Mouse (Mus musculus): ENCODE data around the gene Mettl6. TPM values are rescaled to one million over a fixed set of nuclear protein-coding genes. Genes with fewer than 3 reads are reported as not detected.
A peak's percentile ranks its signal among the peaks of the same experiment; 100 is the strongest.

Gene Mettl6
- polyA plus RNA-seq, 1 experiment = 5.9 TPM

DNA sequence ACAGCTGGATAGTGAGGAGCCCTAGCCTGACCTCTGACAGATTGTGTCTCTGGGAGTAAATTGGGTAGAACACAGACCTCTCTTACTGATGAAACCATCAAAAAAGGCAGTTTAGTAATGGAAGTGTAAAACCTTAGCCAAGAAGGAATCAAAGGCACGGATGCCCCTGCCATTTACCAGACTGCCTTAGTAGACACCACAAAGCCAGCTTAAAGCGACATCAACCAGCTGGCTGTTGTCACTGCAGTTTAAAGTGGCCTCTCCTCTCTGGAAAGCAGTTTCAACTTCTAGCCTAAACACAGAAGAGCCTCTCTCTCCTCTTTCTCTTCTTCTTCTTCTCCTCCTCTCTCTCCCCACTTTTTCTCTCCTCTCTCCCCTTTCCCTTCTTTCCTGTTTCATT is 26.5 kb upstream of the Mettl6 start:
- no peak overlapping the region for H3K27ac ChIP-seq (ENCODE audit: insufficient read depth, low read depth, low read length)

DNA sequence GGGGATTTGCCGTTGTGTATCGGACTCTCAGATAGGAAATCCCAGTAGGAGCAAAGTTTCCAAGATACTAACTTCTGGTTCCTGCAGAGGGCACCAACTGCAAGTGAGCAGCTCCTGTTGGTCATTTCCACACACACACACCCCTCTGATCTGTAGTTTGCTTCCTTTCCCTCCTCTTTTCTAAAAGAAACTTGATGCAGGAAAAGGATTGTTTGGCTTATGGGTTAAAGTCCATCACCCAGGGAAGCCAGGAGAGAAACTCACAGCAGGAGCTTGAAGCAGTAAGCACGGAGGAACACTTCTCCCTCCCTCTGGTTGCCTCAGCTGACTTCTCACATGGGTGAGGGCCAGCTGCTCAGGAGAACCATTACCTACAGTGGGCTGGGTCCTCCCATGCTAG is 24.3 kb upstream of the Mettl6 start:
- TF ChIP-seq POLR2A (IDR thresholded peaks at IDR 0.05; ENCODE audit: low read depth, low read length) (no peak), CTCF (conservative IDR thresholded peaks at IDR 0.05; ENCODE audit: insufficient read depth, insufficient read length, low read depth, low read length) (peak; percentile 80)
- no peaks in the 10 kb centered on the region; the same call in 1 of the 2 replicates for H3K4me1 ChIP-seq (ENCODE audit: control insufficient read depth, insufficient read depth, low read length)
- 15% methylated on average over 3 of the region's 3 CpGs for WGBS
- no peaks in the 10 kb centered on the region for H3K27me3 ChIP-seq (replicated peaks; ENCODE audit: control insufficient read depth, insufficient read depth, low read length)
- DNase-seq = peak; percentile 65
- no peak overlapping the region for H3K27ac ChIP-seq (ENCODE audit: insufficient read depth, low read depth, low read length)
- H3K4me3 ChIP-seq (ENCODE audit: insufficient read depth, low read depth, low read length) = no peak overlapping the region
- H3K36me3 ChIP-seq (ENCODE audit: control insufficient read depth, insufficient read depth, low read length) = no peaks in the 10 kb centered on the region

More for the DNA sequence above, 26.5 kb upstream of the Mettl6 start:
- no peaks in the 10 kb centered on the region for H3K36me3 ChIP-seq (ENCODE audit: control insufficient read depth, insufficient read depth, low read length)
- WGBS = 49% methylated on average over 2 of the region's 2 CpGs
- no peaks in the 10 kb centered on the region; the same call in 1 of the 2 replicates for H3K4me1 ChIP-seq (ENCODE audit: control insufficient read depth, insufficient read depth, low read length)
- TF ChIP-seq POLR2A (IDR thresholded peaks at IDR 0.05; ENCODE audit: low read depth, low read length) = no peak
- no peak for TF ChIP-seq CTCF (conservative IDR thresholded peaks at IDR 0.05; ENCODE audit: insufficient read depth, insufficient read length, low read depth, low read length)
- no peaks in the 10 kb centered on the region for H3K27me3 ChIP-seq (replicated peaks; ENCODE audit: control insufficient read depth, insufficient read depth, low read length)
- no peak overlapping the region for H3K4me3 ChIP-seq (ENCODE audit: insufficient read depth, low read depth, low read length)
- DNase-seq = no peak

DNA sequence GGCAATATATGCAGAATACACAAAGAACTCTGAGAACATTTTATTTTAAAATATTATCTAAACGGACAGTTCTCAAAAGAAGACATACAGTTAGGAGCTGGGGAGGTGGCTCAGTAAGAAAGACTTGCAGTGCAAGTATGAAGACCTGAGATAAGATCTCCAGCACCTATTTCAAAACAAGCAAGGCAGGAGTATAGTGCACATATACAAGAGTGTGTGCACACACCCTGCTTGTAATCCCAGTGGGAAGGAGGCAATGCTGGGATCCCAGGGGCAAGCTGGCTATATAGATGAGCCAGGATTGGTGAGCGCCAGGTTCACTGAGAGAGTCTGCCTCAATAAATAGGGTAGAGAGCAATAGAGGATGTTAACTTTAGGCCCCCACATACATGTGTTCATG is 21.1 kb upstream of the Mettl6 start:
- Histone ChIP-seq H3K27me3 (replicated peaks; ENCODE audit: control insufficient read depth, insufficient read depth, low read length) (no peaks in the 10 kb centered on the region), H3K4me3 (ENCODE audit: insufficient read depth, low read depth, low read length) (no peak overlapping the region), H3K4me1 (ENCODE audit: control insufficient read depth, insufficient read depth, low read length) (no peaks in the 10 kb centered on the region; the same call in 1 of the 2 replicates), H3K36me3 (ENCODE audit: control insufficient read depth, insufficient read depth, low read length) (no peaks in the 10 kb centered on the region), H3K27ac (ENCODE audit: insufficient read depth, low read depth, low read length) (no peak overlapping the region)
- WGBS = 90% methylated on average over 2 of the region's 2 CpGs
- no peak for DNase-seq
- no peak for TF ChIP-seq CTCF (conservative IDR thresholded peaks at IDR 0.05; ENCODE audit: insufficient read depth, insufficient read length, low read depth, low read length)
- TF ChIP-seq POLR2A (IDR thresholded peaks at IDR 0.05; ENCODE audit: low read depth, low read length) = no peak

DNA sequence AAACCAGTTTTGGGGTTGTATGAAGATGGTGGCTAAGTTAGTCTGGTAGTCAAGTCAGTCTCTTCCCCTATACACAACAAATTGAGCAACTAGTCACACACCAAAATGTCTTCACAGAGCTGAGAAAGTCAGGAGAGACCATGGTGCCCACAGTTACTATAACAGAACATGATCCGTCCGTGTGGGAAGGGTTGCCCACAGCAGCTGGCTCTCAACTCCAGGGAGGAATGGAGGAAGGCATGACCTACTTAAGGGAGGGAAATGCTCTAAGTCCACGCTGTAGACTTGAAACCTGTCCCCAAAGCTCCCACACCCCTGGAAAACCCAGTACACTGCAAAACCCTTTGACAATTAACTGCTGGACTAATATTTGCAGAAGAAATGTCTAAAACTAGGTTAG is 15.5 kb upstream of the Mettl6 start:
- Histone ChIP-seq H3K27ac (ENCODE audit: insufficient read depth, low read depth, low read length) (no peak overlapping the region), H3K27me3 (replicated peaks; ENCODE audit: control insufficient read depth, insufficient read depth, low read length) (no peaks in the 10 kb centered on the region), H3K4me1 (ENCODE audit: control insufficient read depth, insufficient read depth, low read length) (no peaks in the 10 kb centered on the region), H3K36me3 (ENCODE audit: control insufficient read depth, insufficient read depth, low read length) (peaks cover 5% of the 10 kb centered on the region), H3K4me3 (ENCODE audit: insufficient read depth, low read depth, low read length) (no peak overlapping the region)
- no peak for DNase-seq
- TF ChIP-seq POLR2A (IDR thresholded peaks at IDR 0.05; ENCODE audit: low read depth, low read length) (no peak), CTCF (conservative IDR thresholded peaks at IDR 0.05; ENCODE audit: insufficient read depth, insufficient read length, low read depth, low read length) (no peak)
- 89% methylated on average over 3 of the region's 3 CpGs for WGBS

DNA sequence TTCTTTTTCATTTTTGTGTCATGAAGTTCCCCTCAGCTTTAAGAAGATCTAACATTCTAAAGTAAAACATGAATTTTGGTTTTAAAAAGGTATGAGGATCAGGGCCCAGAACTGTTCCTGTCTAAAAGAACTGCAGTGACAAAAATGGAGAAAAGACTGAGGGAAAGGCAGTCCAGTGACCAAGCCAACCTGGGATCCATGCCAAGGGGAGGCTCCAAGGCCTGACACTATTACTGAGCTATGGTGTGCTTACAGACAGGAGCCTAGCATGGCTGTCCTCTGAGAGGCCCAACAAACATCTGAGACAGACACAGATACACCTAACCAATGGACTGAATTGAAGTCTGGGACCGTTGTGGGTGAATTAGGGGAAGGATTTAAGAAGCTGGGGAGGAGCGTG is 15.1 kb upstream of the Mettl6 start:
- 97% methylated on average over 2 of the region's 2 CpGs for WGBS
- peak; percentile 38 for DNase-seq
- Histone ChIP-seq H3K4me3 (ENCODE audit: insufficient read depth, low read depth, low read length) (no peak overlapping the region), H3K27ac (ENCODE audit: insufficient read depth, low read depth, low read length) (no peak overlapping the region), H3K27me3 (replicated peaks; ENCODE audit: control insufficient read depth, insufficient read depth, low read length) (no peaks in the 10 kb centered on the region), H3K36me3 (ENCODE audit: control insufficient read depth, insufficient read depth, low read length) (peaks cover 5% of the 10 kb centered on the region), H3K4me1 (ENCODE audit: control insufficient read depth, insufficient read depth, low read length) (no peaks in the 10 kb centered on the region)
- TF ChIP-seq POLR2A (IDR thresholded peaks at IDR 0.05; ENCODE audit: low read depth, low read length) (no peak), CTCF (conservative IDR thresholded peaks at IDR 0.05; ENCODE audit: insufficient read depth, insufficient read length, low read depth, low read length) (no peak)

GRCm38 (mm10) chr14:31506456-31506855 is 11.6 kb upstream of the Mettl6 start:
- peaks cover 5% of the 10 kb centered on the region for H3K36me3 ChIP-seq (ENCODE audit: control insufficient read depth, insufficient read depth, low read length)
- no peak for TF ChIP-seq CTCF (conservative IDR thresholded peaks at IDR 0.05; ENCODE audit: insufficient read depth, insufficient read length, low read depth, low read length)
- no peak for TF ChIP-seq POLR2A (IDR thresholded peaks at IDR 0.05; ENCODE audit: low read depth, low read length)
- no peak overlapping the region for H3K4me3 ChIP-seq (ENCODE audit: insufficient read depth, low read depth, low read length)
- WGBS = 86% methylated on average over 6 of the region's 6 CpGs
- no peaks in the 10 kb centered on the region for H3K4me1 ChIP-seq (ENCODE audit: control insufficient read depth, insufficient read depth, low read length)
- no peak overlapping the region for H3K27ac ChIP-seq (ENCODE audit: insufficient read depth, low read depth, low read length)
- H3K27me3 ChIP-seq (replicated peaks; ENCODE audit: control insufficient read depth, insufficient read depth, low read length) = no peaks in the 10 kb centered on the region
- no peak for DNase-seq

DNA sequence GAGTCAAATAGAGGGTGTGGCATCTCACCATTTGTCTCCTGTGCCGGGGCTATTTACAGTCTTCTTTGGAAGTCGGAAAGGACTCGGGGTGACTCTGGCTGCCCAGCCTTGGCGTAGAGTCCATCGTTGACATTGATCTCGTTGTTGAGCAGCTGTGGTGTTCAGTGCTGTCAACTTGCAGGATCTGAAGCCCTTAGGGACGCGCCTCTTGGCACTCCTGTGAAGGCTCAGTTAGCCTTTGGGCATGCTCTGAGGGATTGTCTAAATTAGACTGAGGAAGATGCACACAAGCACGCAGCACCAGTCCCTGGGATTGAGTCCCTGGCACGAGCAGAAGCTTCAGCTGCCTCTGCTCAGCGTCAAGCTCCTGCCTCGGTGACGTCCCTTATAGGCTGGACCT is 8.6 kb upstream of the Mettl6 start:
- H3K4me3 ChIP-seq (ENCODE audit: insufficient read depth, low read depth, low read length) = no peak overlapping the region
- peaks cover 5% of the 10 kb centered on the region for H3K36me3 ChIP-seq (ENCODE audit: control insufficient read depth, insufficient read depth, low read length)
- TF ChIP-seq POLR2A (IDR thresholded peaks at IDR 0.05; ENCODE audit: low read depth, low read length) (no peak), CTCF (conservative IDR thresholded peaks at IDR 0.05; ENCODE audit: insufficient read depth, insufficient read length, low read depth, low read length) (no peak)
- 89% methylated on average over 13 of the region's 13 CpGs for WGBS
- no peaks in the 10 kb centered on the region for H3K27me3 ChIP-seq (replicated peaks; ENCODE audit: control insufficient read depth, insufficient read depth, low read length)
- H3K4me1 ChIP-seq (ENCODE audit: control insufficient read depth, insufficient read depth, low read length) = no peaks in the 10 kb centered on the region
- no peak overlapping the region for H3K27ac ChIP-seq (ENCODE audit: insufficient read depth, low read depth, low read length)
- DNase-seq = no peak

Data from kidney, adult 2 months (tissue).